Mouse (Mus musculus): ENCODE measurements around the gene Ankrd17.
A peak's percentile ranks its signal among the peaks of the same experiment; 100 is the strongest.

Ankrd17 gene

DNA sequence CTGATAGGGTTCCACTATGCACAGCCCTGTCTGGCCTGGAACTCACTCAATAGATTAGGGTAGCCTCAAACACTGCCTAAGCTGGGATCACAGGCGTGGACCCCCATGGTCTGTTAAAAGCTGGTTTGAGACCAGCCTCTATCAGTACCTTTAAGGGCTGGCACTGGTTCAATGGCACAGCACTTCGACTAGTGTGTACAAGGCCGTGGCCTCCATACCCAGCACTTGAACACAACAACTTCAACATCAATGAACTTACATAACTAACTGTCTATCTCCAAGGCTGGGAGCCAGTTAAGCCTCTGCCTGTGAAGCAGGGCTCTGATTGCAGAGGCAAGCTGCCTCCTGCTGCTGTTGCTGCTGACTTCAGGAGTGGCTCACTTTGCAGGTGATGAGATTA, 148.6 kb downstream of the Ankrd17 start:
- no peak for DNase-seq (ENCODE audit: low read depth, low spot score)

DNA sequence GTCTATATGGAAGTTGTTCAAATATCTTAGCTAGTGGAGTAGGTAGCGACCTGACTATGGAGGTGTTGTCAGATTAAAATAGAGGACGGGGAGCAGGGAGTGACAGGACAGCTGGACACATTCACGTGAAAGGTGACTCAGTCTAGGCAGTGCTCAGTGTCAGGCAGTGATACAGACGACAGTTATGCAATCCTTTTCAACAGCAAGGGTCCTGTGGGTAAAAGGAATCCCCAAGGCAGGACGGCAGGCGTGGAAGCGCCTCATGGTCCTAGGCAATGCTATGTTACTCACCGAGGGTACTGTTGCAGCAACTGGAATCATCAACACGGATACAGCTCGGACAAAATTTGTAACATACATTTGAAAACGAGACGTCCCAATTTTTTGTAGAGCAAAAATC, 149.2 kb downstream of the Ankrd17 start:
- no peak for DNase-seq (ENCODE audit: low read depth, low spot score)

DNA sequence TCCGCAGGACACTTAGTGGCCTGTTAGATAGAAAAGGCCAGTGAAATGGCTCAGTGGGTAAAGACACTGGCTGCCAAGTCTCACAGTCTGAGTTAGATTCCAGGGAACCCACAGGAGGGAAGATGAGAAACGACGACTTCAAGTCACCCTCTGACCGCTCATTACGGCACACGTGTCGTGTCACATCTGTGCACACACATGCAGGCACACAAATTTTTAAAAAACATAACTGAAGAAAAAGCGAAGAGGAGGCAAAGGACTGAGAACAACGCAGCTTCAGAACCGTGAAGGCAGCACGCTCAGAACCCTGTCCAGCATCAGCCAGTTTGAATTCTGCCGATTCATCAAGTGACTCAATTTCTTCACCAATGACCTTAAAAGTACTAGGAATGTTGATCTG, 153.0 kb downstream of the Ankrd17 start:
- DNase-seq (ENCODE audit: low read depth, low spot score), result no peak

DNA sequence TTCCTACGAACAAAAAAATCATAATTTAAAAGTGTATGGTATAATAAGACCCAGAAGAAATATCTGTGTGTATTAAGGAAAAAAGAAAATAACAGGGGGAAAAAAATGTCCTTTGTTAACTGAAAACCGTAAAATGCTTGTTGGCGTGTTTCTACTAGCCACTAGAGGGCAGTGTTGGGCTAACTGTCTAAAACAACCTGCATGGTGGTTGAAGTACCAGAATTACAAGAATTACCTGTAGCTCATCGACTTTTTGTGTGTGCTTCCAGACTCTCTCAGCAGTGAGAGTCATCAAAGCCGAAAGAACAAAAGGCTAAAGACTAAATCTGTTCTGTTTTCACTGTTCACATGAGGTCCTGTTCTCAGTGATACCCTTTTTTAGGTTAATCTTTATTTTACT, 163.2 kb downstream of the Ankrd17 start:
- DNase-seq (ENCODE audit: low read depth, low spot score), result peak; percentile 84

DNA sequence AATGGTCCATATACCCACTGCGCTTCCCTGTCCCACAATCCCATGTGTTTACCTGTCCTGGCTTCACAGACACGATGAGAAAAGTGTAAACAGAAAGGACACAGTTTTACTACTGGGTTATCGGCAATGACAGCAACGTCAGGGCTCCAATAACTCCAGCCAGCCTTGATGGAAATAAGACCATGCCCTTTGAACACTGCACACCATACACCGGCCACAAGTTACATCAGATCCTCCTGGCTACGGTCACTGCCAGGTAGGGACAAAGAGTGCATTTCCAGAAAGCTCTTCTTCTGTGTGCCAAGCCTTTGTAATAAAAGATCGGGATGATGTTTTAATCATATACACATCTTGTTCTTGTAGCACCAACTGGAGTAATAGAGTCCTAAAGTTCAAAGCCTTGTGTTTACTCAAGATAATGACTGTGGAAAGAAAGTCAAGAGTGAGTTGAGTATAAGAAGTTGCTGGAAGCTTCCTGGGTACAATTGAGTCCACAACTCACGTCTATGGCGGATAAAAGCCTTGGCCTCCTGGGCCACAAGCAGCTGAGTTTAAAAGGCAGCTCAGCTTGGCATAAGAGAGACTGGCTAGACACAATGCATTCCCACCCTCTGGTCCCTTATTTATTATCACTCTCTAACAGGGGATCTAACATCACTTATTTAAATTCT, 163.8 kb downstream of the Ankrd17 start:
- DNase-seq (ENCODE audit: low read depth, low spot score), result no peak

DNA sequence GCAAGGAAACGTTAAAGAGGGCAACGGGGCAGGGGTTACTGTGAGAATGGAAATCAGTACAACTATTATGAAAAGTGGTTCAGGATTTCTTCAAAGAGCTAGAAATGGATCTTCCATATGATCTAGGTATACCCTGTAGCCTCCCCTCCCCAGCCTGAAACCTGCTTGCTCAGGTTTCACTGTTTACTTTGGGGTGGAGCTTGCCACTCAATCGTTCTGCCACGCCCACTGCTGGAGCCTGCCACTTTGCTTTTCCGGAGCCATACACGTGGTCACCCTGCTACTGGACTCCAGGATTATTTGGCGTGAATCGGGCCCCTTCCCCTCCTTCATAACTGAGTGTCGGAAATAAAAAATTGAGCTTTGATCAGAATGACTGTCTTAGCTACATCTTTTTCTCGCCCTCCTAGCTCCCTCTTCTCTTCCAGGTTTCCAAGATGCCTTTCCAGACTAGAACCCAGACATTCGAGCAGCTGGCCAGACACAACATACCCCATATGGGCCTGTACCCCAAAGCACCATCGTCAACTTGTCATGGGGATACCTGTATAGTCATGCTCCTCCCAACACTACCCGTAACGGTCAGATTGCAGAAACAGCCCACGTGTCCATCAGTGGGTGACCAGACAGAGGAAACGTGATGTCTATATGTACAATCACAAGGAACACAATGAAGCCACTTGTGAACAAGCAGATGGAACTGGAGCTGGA, 166.3 kb downstream of the Ankrd17 start:
- DNase-seq (ENCODE audit: low read depth, low spot score), result no peak

DNA sequence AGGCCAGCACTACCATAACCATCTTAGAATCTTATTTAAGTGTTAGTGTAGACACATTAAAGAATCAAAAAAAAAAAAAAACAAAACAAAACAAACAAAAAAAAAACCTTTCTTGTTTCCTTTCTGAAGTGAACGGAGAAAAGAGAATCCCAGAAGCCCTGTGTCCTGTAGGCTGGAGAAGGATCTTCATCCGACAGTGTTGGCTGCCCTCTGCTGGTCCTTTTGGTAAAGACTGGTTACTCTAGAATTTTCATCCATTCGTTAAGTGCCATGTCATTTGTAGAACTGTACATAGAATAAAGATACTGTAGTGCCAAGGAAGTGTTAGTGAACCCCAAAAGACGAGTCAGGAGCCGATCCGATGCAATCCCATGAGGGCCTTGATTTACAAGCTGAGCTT, 171.5 kb downstream of the Ankrd17 start:
- peak; percentile 47 for DNase-seq (ENCODE audit: low read depth, low spot score)

DNA sequence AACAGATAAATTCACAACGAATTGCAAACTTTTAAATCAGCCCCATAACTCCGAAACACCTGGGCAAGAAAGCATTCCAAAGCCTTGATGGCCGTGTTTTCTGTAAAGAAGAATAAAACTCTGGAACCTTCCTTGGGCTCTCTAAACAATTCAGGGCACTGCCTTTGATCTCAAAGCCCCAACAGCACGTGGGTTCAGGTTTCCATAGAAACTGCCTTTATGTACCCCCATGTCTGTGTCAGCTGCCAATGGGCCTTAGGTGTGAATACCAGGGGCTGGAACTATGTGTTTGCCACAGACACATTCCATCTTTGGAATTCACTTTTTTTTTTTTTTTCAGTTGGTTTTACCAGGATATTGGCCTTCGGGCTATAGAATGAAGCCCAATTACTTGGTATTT, 183.6 kb downstream of the Ankrd17 start:
- DNase-seq (ENCODE audit: low read depth, low spot score), result no peak

DNA sequence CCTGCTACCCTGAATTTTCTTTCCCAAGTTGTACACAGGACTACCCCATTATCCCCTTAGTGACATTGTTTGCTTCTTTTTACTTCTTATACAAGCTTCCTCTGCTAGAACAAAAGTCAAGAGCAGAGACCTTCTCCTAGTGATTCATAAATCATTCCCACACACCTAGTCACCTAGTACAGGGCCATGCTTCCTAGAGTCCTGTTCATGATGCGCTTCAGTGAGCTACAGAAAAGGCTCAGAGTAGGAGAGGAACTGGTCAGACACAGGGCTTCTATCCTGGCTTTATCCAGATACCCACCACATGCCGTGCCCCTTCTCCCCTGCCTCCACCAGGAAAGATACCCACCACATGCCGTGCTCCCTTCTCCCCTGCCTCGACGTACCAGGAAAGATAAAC, 187.3 kb downstream of the Ankrd17 start:
- DNase-seq (ENCODE audit: low read depth, low spot score), result no peak

DNA sequence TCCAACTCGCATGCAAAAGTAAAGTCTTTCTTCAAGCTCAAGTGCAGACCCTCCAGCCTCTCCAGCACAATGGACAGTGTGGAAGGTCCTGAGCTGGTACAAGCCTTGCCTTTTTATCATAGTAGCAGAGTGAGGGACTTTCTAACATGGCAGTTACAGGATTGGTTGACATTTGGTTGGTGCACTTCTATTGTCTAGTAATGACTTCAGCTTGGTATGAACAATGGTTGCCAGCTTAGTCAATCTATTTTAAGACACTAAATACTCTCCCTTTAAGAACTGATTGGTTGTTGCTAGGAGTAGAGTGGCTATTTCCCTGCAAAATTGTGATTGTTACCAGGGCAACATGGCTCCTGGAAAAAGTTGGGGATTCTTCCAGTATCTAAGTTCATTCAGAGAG, 188.3 kb downstream of the Ankrd17 start:
- no peak for DNase-seq (ENCODE audit: low read depth, low spot score)

Measured in CD4-positive, CD25-positive, alpha-beta regulatory T cell, adult 2 months (primary cell).